8 mouse cellular contexts compared by ENCODE assay signal in the genomic region with DNA sequence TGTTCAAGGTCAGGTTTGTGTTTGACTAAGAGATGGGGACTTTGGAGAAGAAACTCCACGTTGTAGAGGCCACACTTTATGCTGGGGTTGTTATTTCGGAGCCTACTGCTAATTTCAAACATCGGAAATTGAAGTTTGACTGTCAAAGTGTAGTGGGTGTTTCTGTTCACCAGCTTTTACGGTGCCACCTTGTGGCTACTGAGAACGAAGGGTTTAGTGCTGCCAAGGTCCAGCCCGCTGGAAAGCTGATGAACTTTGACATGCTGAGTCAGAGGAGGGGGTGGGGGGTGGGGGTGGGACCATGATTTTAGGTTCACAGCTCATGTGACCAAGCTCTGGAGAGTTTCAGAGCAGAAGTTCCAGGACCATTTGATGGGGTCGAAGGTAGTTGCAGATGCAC.
DNase-seq lines count a peak whose midpoint lies in the region; ATAC-seq and TF ChIP-seq lines count a peak whose summit lies in the region.

No protein-coding gene starts in this region.

- H3K9ac ChIP-seq in heart, embryonic 15.5 days: no peak overlapping the region
- H3K9ac ChIP-seq in heart, embryonic 11.5 days (ENCODE audit: low read depth, low read length): no peak overlapping the region
- no peak overlapping the region for H3K9ac ChIP-seq in neural tube, embryonic 11.5 days (ENCODE audit: low read length)
- H3K9ac ChIP-seq in neural tube, embryonic 15.5 days (replicated peaks): no peak overlapping the region

- H3K36me3 ChIP-seq in heart, embryonic 15.5 days: no peaks in the 10 kb centered on the region
- no peaks in the 10 kb centered on the region for H3K36me3 ChIP-seq in heart, embryonic 11.5 days (ENCODE audit: control insufficient read depth, insufficient read depth, low read length)
- H3K36me3 ChIP-seq in neural tube, embryonic 11.5 days (ENCODE audit: control insufficient read depth, insufficient read depth, low read length): no peaks in the 10 kb centered on the region
- H3K36me3 ChIP-seq in neural tube, embryonic 15.5 days: no peaks in the 10 kb centered on the region

- H3K27me3 ChIP-seq in heart, embryonic 15.5 days: no peaks in the 10 kb centered on the region
- H3K27me3 ChIP-seq in heart, embryonic 11.5 days (ENCODE audit: control insufficient read depth, insufficient read depth, low read length): no peaks in the 10 kb centered on the region
- H3K27me3 ChIP-seq in neural tube, embryonic 11.5 days (ENCODE audit: control insufficient read depth, insufficient read depth, low read length): no peaks in the 10 kb centered on the region
- H3K27me3 ChIP-seq in neural tube, embryonic 15.5 days (replicated peaks): no peaks in the 10 kb centered on the region
- no peaks in the 10 kb centered on the region for H3K27me3 ChIP-seq in cerebellum, adult 2 months (ENCODE audit: control insufficient read depth, insufficient read depth, low read length)

- no peak for TF ChIP-seq POLR2A in cerebellum, adult 2 months (IDR thresholded peaks at IDR 0.05; ENCODE audit: borderline replicate concordance, insufficient read depth, low read length)

- H3K4me2 ChIP-seq in heart, embryonic 15.5 days: peak overlapping the region; percentile 19; the same call in 1 of the 2 replicates
- no peak overlapping the region for H3K4me2 ChIP-seq in heart, embryonic 11.5 days
- no peak overlapping the region for H3K4me2 ChIP-seq in neural tube, embryonic 11.5 days (ENCODE audit: low read depth)
- no peak overlapping the region for H3K4me2 ChIP-seq in neural tube, embryonic 15.5 days

- no peak overlapping the region for H3K4me3 ChIP-seq in heart, embryonic 15.5 days
- no peak overlapping the region for H3K4me3 ChIP-seq in heart, embryonic 11.5 days (ENCODE audit: low read depth, low read length)
- no peak overlapping the region for H3K4me3 ChIP-seq in neural tube, embryonic 11.5 days (ENCODE audit: low read depth, low read length)
- no peak overlapping the region for H3K4me3 ChIP-seq in neural tube, embryonic 15.5 days (replicated peaks)
- H3K4me3 ChIP-seq in cerebellum, adult 2 months (replicated peaks; ENCODE audit: insufficient read depth, low read depth, low read length): no peak overlapping the region

- no peak for ATAC-seq in heart, embryonic 15.5 days (replicated peaks; ENCODE audit: insufficient number of reproducible peaks, insufficient read depth, low FRiP score, low read depth)
- no peak for ATAC-seq in heart, embryonic 11.5 days (replicated peaks; ENCODE audit: insufficient number of reproducible peaks, low FRiP score, low TSS enrichment)
- 0 out of 2 replicates have a peak, but pooled peaks have one; percentile 36 for ATAC-seq in neural tube, embryonic 11.5 days (ENCODE audit: insufficient read depth, low FRiP score, low TSS enrichment)
- no peak for ATAC-seq in neural tube, embryonic 15.5 days (ENCODE audit: low FRiP score)

- H3K9me3 ChIP-seq in heart, embryonic 15.5 days (replicated peaks): no peaks in the 10 kb centered on the region
- H3K9me3 ChIP-seq in heart, embryonic 11.5 days (replicated peaks; ENCODE audit: control insufficient read depth, low read length): no peaks in the 10 kb centered on the region
- no peaks in the 10 kb centered on the region for H3K9me3 ChIP-seq in neural tube, embryonic 11.5 days (ENCODE audit: control insufficient read depth, low read length)
- H3K9me3 ChIP-seq in neural tube, embryonic 15.5 days (replicated peaks): no peaks in the 10 kb centered on the region

- DNase-seq in neural tube, embryonic 11.5 days (ENCODE audit: low spot score): no peak
- DNase-seq in kidney, postnatal 36 days: peak; percentile 61 to 66
- DNase-seq in urinary bladder, adult 2 months (ENCODE audit: low spot score): no peak
- no peak for DNase-seq in cerebellum, adult 2 months
- DNase-seq in spleen, adult 12 weeks (ENCODE audit: low spot score): no peak

- H3K27ac ChIP-seq in heart, embryonic 15.5 days: no peak overlapping the region
- no peak overlapping the region for H3K27ac ChIP-seq in heart, embryonic 11.5 days (ENCODE audit: low read depth, low read length)
- H3K27ac ChIP-seq in neural tube, embryonic 11.5 days (ENCODE audit: low read depth, low read length): no peak overlapping the region
- no peak overlapping the region for H3K27ac ChIP-seq in neural tube, embryonic 15.5 days (replicated peaks)
- H3K27ac ChIP-seq in cerebellum, adult 2 months (ENCODE audit: insufficient read depth, low read length): no peak overlapping the region

- no peak for TF ChIP-seq CTCF in cerebellum, adult 2 months (IDR thresholded peaks at IDR 0.05; ENCODE audit: borderline replicate concordance, insufficient read depth, low read depth, low read length)

- WGBS in heart, embryonic 15.5 days: 48% methylated on average over 7 of the region's 7 CpGs
- WGBS in heart, embryonic 11.5 days (ENCODE audit: insufficient replicate concordance): 46% methylated on average over 7 of the region's 7 CpGs
- 60% methylated on average over 7 of the region's 7 CpGs for WGBS in neural tube, embryonic 11.5 days
- WGBS in neural tube, embryonic 15.5 days: 64% methylated on average over 7 of the region's 7 CpGs
- 34% methylated on average over 7 of the region's 7 CpGs for WGBS in cerebellum, adult 2 months

- peaks cover 28% of the 10 kb centered on the region for H3K4me1 ChIP-seq in heart, embryonic 15.5 days (replicated peaks)
- H3K4me1 ChIP-seq in heart, embryonic 11.5 days (ENCODE audit: control insufficient read depth, insufficient read depth, low read length): peaks cover 20% of the 10 kb centered on the region
- no peaks in the 10 kb centered on the region for H3K4me1 ChIP-seq in neural tube, embryonic 11.5 days (ENCODE audit: control insufficient read depth, insufficient read depth, low read length)
- 0 out of 2 replicates have a peak, but pooled peaks cover 10% of the 10 kb centered on the region for H3K4me1 ChIP-seq in neural tube, embryonic 15.5 days
- H3K4me1 ChIP-seq in cerebellum, adult 2 months (ENCODE audit: control insufficient read depth, insufficient read depth, low read length): peaks cover 37% of the 10 kb centered on the region

Comparison
In these comparisons a context has a peak if more than half of its experiments do, and no peak if none do; other contexts are left out.
1. DNase-seq: peak in kidney, postnatal 36 days (2 of 2); none in neural tube, embryonic 11.5 days (single experiment), urinary bladder, adult 2 months (single experiment), cerebellum, adult 2 months (0 of 2) and spleen, adult 12 weeks (single experiment).